Mouse (Mus musculus) intestine, postnatal 0 days (tissue): ENCODE results near the gene Fntb. TPM values are rescaled to one million over a fixed set of nuclear protein-coding genes. Genes with fewer than 3 reads are reported as not detected.

Experiments
- ATAC-seq: fragments of 200-750 bp; cut with Nextera tagmentation; 2 replicates; pipeline ENCODE4 v1.8.0; 2017; ENCODE audit warnings: mild to moderate bottlenecking, moderate TSS enrichment, moderate library complexity
- H3K27ac ChIP-seq: fragments of 300-500 bp; sonication (generic); 2 replicates; pipeline ENCODE4 v1.5.1; 2014; ENCODE audit warnings: mild to moderate bottlenecking, low read depth, low read length, moderate library complexity
- H3K27me3 ChIP-seq: fragments of 300-500 bp; sonication (generic); replicated peaks from 2 replicates; pipeline ENCODE4 v1.6.1; 2014; ENCODE audit warnings: low read length, mixed read lengths; ENCODE audit not compliant: control insufficient read depth, insufficient read depth
- H3K36me3 ChIP-seq: fragments of 300-500 bp; sonication (generic); 2 replicates; pipeline ENCODE4 v1.6.1; 2014; ENCODE audit warnings: mild to moderate bottlenecking, moderate library complexity; ENCODE audit not compliant: control insufficient read depth, insufficient read depth
- H3K4me1 ChIP-seq: fragments of 300-500 bp; sonication (generic); replicated peaks from 2 replicates; pipeline ENCODE4 v1.6.1; 2014; ENCODE audit warnings: antibody characterized with exemption, low read length, mixed read lengths; ENCODE audit not compliant: control insufficient read depth, insufficient read depth
- H3K4me2 ChIP-seq: fragments of 300-500 bp; sonication (generic); replicated peaks from 2 replicates; pipeline ENCODE4 v1.6.1; 2014; ENCODE audit warnings: low read depth, mild to moderate bottlenecking, moderate library complexity
- H3K4me3 ChIP-seq: fragments of 300-500 bp; sonication (generic); 2 replicates; pipeline ENCODE4 v1.5.1; 2014; ENCODE audit warnings: low read depth, low read length
- H3K9ac ChIP-seq: fragments of 300-500 bp; sonication (generic); 2 replicates; pipeline ENCODE4 v1.6.1; 2014; ENCODE audit warnings: mild to moderate bottlenecking, low read depth, low read length
- H3K9me3 ChIP-seq: fragments of 300-500 bp; sonication (generic); 2 replicates; pipeline ENCODE4 v1.6.1; 2016; ENCODE audit warnings: mixed run types; ENCODE audit not compliant: control insufficient read depth
- CTCF ChIP-seq: sonication (generic); IDR thresholded peaks from 2 replicates; pipeline ENCODE4 v1.5.1; 2016; ENCODE audit warnings: low read depth, mild to moderate bottlenecking, control low read depth, antibody characterized with exemption, moderate library complexity
- WGBS: fragments of 180-500 bp; shearing (Covaris S2); extraction: QIAGEN DNeasy Blood & Tissue Kit; methylation state at CpG from one replicate; pipeline ENCODE4 v1.1.7; 2014; 5-methylcytosine and 5-hydroxymethylcytosine counted together
- polyA plus RNA-seq: library from polyadenylated mRNA; unstranded; fragments of >200 nt; fragmentation: Nextera tagmentation; extraction: Ambion mirVana; gene quantifications from 2 replicates; pipeline ENCODE4 v1.2.1, GENCODE M21; 2015

Gene Fntb
- polyA plus RNA-seq, 1 experiment from 2014 or later = 13.5 TPM

DNA sequence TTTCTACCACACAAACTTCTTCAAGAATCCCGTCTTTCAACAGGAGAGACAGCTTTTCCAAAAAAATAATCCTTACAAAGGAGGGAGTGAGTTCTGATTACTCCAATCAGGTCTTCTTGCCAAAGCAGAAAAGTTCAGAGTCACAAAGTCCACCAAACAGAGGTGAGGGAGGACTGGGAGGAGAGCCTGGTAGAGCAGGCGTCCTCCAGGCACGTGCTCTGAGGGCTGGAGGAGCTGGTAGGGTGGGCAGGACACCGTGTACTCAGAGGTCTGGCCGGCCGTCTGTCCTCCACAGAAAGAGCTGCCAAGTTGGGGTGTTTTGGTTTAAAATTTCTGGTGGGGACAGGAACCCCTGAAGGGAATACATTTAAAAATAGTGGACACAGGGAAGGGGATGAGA is 172.6 kb downstream of the Fntb start:
- ATAC-seq = no peak
- peaks cover 75% of the 10 kb centered on the region for H3K36me3 ChIP-seq
- TF ChIP-seq CTCF = no peak

DNA sequence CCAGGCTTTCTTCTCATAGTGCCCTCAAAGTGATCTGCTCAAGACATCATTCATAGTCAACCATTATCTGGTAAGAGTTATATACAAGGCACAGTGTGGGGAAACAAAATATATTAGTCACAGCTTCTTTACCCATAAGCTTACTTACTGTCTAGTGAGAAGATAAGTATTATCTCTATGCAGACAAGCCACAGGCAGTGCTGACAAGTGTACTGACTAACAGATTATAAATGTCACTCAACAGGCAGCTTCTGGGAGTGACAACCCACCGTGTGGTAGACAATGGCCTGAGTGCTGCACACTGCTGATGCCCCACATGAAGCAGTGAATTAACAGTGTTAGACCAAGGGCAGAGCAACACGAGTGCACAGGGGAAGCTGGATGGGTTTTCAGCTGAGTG is 176.1 kb downstream of the Fntb start:
- peaks cover 77% of the 10 kb centered on the region for H3K36me3 ChIP-seq
- ATAC-seq = no peak
- H3K4me1 ChIP-seq = no peaks in the 10 kb centered on the region; the same call in 1 of the 2 replicates
- H3K27me3 ChIP-seq = no peaks in the 10 kb centered on the region
- no peak overlapping the region for H3K4me3 ChIP-seq
- TF ChIP-seq CTCF = no peak
- no peak overlapping the region for H3K9ac ChIP-seq
- H3K4me2 ChIP-seq = no peak overlapping the region
- 54% methylated on average over 2 of the region's 2 CpGs for WGBS
- 0 out of 2 replicates have a peak overlapping the region, but pooled peaks have one; percentile 15 for H3K27ac ChIP-seq
- H3K9me3 ChIP-seq = no peaks in the 10 kb centered on the region

More for the DNA sequence above, 172.6 kb downstream of the Fntb start:
- H3K9me3 ChIP-seq = no peaks in the 10 kb centered on the region
- 91% methylated on average over 6 of the region's 6 CpGs for WGBS
- H3K9ac ChIP-seq = no peak overlapping the region
- no peaks in the 10 kb centered on the region; the same call in 1 of the 2 replicates for H3K4me1 ChIP-seq
- H3K4me3 ChIP-seq = no peak overlapping the region
- H3K27me3 ChIP-seq = no peaks in the 10 kb centered on the region
- H3K27ac ChIP-seq = no peak overlapping the region
- H3K4me2 ChIP-seq = no peak overlapping the region

DNA sequence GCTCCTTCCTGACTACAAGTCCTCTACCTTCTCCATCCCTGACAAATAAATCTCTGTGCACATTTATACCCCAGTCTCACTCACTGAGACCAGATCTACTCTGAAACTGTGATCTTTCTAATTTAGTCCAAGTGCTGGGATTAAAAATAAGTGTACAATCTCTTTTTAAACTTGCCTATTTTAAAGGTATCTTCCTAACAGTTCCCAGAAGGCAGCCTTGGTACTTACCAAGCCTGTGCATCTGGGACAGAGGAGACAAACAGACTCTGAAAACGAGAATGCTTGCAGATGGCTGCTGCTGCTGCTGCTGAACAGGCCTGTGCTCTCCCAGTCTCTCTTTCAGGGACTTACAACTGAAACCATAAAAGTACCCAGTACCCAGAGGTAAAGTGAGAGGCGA is 177.1 kb downstream of the Fntb start:
- H3K9me3 ChIP-seq = no peaks in the 10 kb centered on the region
- no peak for ATAC-seq
- peaks cover 76% of the 10 kb centered on the region for H3K36me3 ChIP-seq
- H3K27ac ChIP-seq = peak overlapping the region; percentile 30
- TF ChIP-seq CTCF = no peak
- H3K9ac ChIP-seq = no peak overlapping the region
- H3K27me3 ChIP-seq = no peaks in the 10 kb centered on the region
- H3K4me1 ChIP-seq = no peaks in the 10 kb centered on the region; the same call in 1 of the 2 replicates
- no peak overlapping the region for H3K4me3 ChIP-seq
- 83% methylated on average over 2 of the region's 2 CpGs for WGBS
- H3K4me2 ChIP-seq = no peak overlapping the region

DNA sequence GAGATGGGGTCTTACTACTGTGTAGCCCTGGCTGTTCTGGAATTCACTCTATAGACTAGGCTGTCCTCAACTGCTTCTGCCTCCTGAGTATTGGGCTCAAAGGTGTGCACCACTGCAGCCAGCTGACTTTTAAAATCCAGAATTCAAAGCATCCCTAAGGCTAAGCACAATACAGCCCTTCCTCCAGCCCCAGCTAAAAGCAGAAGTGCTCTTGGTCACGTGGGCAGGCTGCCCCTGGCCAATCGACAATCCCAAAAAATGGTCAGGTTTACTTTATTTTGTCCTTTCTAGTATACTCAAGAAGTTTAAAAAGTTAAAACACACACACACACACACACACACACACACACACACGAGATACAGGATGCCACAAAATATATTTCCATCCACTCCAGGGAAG is 177.7 kb downstream of the Fntb start:
- no peak for TF ChIP-seq CTCF
- Histone ChIP-seq H3K9ac (no peak overlapping the region), H3K4me3 (no peak overlapping the region), H3K9me3 (no peaks in the 10 kb centered on the region), H3K27ac (peak overlapping the region; percentile 30), H3K4me1 (peaks cover 3% of the 10 kb centered on the region), H3K36me3 (peaks cover 77% of the 10 kb centered on the region), H3K27me3 (no peaks in the 10 kb centered on the region), H3K4me2 (no peak overlapping the region)
- ATAC-seq = no peak
- 67% methylated on average over 3 of the region's 3 CpGs for WGBS

DNA sequence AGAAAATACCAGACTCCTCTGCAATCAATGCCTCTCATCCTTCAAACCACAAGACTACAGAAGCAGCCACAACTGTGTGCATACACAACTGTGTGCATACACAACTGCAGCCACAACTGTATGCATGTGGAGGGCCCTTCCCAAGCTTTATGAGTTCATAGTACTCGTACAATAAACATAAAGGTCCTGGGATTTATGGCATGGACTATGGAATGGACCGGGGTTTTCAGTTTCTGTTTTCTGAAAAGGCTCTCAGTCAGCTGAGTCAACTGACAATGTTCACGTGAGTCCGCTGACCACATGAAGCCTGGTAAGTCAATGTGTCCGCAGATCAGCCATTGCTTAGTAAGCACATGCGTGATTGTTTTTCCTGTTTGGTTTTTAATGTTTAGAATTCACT is 178.1 kb downstream of the Fntb start:
- H3K4me2 ChIP-seq = no peak overlapping the region
- no peak for TF ChIP-seq CTCF
- H3K27ac ChIP-seq = peak overlapping the region; percentile 30
- peaks cover 4% of the 10 kb centered on the region for H3K4me1 ChIP-seq
- peak; percentile 92 for ATAC-seq
- no peak overlapping the region for H3K9ac ChIP-seq
- no peak overlapping the region for H3K4me3 ChIP-seq
- peaks cover 73% of the 10 kb centered on the region for H3K36me3 ChIP-seq
- no peaks in the 10 kb centered on the region for H3K9me3 ChIP-seq
- 27% methylated on average over 6 of the region's 6 CpGs for WGBS
- no peaks in the 10 kb centered on the region for H3K27me3 ChIP-seq

DNA sequence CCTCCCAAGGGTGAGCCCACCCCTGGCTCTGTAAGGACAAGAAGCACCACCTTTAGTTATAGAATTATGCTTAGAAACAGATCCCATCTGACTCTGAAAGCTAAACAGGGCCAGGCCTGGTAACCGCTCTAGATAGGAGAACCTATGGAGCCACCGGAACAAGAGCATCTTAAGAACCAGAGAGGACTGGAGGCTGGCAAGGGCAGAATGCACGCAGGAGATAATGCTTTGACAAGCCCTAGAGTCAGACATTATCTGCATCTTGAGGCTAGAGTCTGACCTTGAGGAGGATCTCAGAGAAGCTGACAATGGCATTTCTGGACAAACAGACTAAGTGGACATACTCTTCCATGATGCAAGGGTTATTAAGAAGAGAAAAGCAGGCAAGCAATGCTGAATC is 182.1 kb downstream of the Fntb start:
- Histone ChIP-seq H3K36me3 (peaks cover 63% of the 10 kb centered on the region), H3K9ac (no peak overlapping the region), H3K9me3 (no peaks in the 10 kb centered on the region), H3K4me1 (peaks cover 4% of the 10 kb centered on the region), H3K27ac (peak overlapping the region; percentile 35; the same call in 1 of the 2 replicates), H3K27me3 (no peaks in the 10 kb centered on the region), H3K4me2 (no peak overlapping the region), H3K4me3 (no peak overlapping the region)
- no peak for TF ChIP-seq CTCF
- WGBS = 90% methylated on average over 3 of the region's 3 CpGs
- no peak for ATAC-seq

DNA sequence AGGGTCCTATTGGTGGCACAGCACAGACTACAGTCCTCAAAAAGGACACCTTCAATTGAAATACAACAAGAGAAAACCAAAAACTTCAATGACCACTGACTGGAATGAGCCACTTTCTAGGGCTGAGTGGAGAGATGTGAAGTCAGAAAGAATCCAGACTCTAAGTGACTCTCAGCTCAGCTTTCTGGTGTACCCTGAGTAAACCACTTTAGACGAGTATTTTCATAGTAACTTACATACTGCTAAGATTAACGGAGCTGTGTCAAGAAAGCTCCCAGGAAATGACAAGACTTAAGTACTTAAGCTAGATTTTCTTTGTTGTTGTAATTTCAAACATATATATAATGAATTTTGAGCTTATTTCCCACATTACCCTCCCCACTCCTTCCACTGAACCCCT is 182.8 kb downstream of the Fntb start:
- ATAC-seq = no peak
- Histone ChIP-seq H3K27ac (peak overlapping the region; percentile 73), H3K4me1 (peaks cover 4% of the 10 kb centered on the region; the same call in 1 of the 2 replicates), H3K4me2 (no peak overlapping the region), H3K9ac (no peak overlapping the region), H3K4me3 (no peak overlapping the region), H3K9me3 (no peaks in the 10 kb centered on the region), H3K27me3 (no peaks in the 10 kb centered on the region), H3K36me3 (peaks cover 64% of the 10 kb centered on the region)
- TF ChIP-seq CTCF = no peak
- WGBS = 81% methylated on average over 2 of the region's 2 CpGs
